Mouse (Mus musculus): ENCODE results near the gene Lrrc37a. TPM values are rescaled to one million over a fixed set of nuclear protein-coding genes. Genes with fewer than 3 reads are reported as not detected.

The Lrrc37a gene
- polyA plus RNA-seq, 1 experiment = not detected

DNA sequence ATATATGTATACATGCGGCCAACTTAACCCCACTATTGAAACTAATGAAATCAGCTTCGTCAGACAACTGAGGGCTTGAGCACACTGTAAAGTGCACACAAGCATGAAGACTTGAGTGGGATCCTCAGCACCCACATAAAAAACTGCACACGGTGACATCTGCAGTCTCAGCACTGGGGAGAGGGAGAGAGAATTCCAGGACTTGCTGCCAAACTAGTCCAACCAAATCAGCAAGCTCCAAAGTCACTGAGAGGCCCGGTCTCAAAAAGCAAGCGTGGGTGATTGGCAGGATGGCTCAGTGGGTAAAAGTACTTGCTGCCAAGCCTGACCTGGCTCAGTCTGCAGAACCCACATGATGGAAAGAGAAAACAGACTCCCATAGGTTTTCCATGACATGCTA lies 101.7 kb downstream of the Lrrc37a start:
- no peak for TF ChIP-seq GATA1 (IDR thresholded peaks at IDR 0.05; ENCODE audit: low read length)

DNA sequence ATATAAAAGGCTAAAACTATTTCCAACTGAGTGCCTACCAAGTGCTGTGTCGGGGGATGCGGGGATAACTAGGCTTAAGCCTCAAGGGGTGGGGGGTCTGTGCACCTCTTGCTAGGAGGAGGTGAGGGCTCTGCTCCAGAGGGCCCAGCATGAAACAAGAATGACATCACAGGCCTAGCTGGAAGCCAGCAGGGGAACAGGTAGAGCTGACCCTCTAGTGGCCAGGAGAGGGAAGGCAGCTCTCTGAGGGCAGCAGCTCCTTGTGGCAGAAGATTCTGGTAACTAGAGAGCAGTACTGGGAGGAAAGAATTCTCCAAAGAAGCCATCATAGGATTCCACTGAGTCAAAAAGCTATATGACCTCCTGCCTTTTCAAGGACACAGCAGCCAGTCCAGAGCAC lies 102.2 kb downstream of the Lrrc37a start:
- TF ChIP-seq GATA1 (IDR thresholded peaks at IDR 0.05; ENCODE audit: low read length) = no peak

Other genes starting within 250 kb of the Lrrc37a start
- gene Map3k14, start 237.1 kb downstream of the Lrrc37a start, polyA plus RNA-seq (2012) = 5.0 and 5.6 TPM in 2 replicates
- gene Arhgap27, start 140.9 kb downstream of the Lrrc37a start, polyA plus RNA-seq (2012) = 0.57 and 0.62 TPM in 2 replicates
- gene Plekhm1, start 91.9 kb downstream of the Lrrc37a start, polyA plus RNA-seq (2012) = 12.0 and 15.2 TPM in 2 replicates
- not detected in 2 replicates for gene Gm884, start 116.5 kb upstream of the Lrrc37a start, polyA plus RNA-seq (2012)
- gene Lyzl6, start 134.3 kb upstream of the Lrrc37a start, polyA plus RNA-seq (2012) = not detected in 2 replicates
- not detected in 2 replicates for gene Rprml, start 145.0 kb upstream of the Lrrc37a start, polyA plus RNA-seq (2012)
- gene Gosr2, start 193.3 kb upstream of the Lrrc37a start, polyA plus RNA-seq (2012) = 7.6 and 15.4 TPM in 2 replicates
- gene Wnt9b, start 245.2 kb upstream of the Lrrc37a start, polyA plus RNA-seq (2012) = not detected in 2 replicates

Data from G1E-ER4 (cell line).